Mouse (Mus musculus) hematopoietic stem cell, adult 5-6 weeks (primary cell): ENCODE data around the gene Msh5. TPM values are rescaled to one million over a fixed set of nuclear protein-coding genes. Genes with fewer than 3 reads are reported as not detected.
A peak's percentile ranks its signal among the peaks of the same experiment; 100 is the strongest.

Experiments
- ATAC-seq, 2 experiments: fragments of 125-278 bp in 1 of 2; replicated peaks in 1 of 2; 2 replicates each; pipeline ENCODE4 v1.8.0; 2016 to 2017; ENCODE audit warnings: inconsistent platforms in 2 of 2, mild to moderate bottlenecking in 2 of 2, moderate number of reproducible peaks in 2 of 2, low read depth in 1 of 2, moderate TSS enrichment in 1 of 2; ENCODE audit not compliant: low FRiP score in 2 of 2, poor library complexity in 2 of 2, severe bottlenecking in 2 of 2, insufficient read depth in 1 of 2, low TSS enrichment in 1 of 2
- total RNA-seq: library from RNA; stranded (forward); fragments of 172-1452, 232-1000 nt; gene quantifications from 2 replicates; pipeline ENCODE4 v1.2.3, GENCODE M21; 2017

Gene Msh5
- total RNA-seq: 3.7 and 7.9 TPM in 2 replicates

DNA sequence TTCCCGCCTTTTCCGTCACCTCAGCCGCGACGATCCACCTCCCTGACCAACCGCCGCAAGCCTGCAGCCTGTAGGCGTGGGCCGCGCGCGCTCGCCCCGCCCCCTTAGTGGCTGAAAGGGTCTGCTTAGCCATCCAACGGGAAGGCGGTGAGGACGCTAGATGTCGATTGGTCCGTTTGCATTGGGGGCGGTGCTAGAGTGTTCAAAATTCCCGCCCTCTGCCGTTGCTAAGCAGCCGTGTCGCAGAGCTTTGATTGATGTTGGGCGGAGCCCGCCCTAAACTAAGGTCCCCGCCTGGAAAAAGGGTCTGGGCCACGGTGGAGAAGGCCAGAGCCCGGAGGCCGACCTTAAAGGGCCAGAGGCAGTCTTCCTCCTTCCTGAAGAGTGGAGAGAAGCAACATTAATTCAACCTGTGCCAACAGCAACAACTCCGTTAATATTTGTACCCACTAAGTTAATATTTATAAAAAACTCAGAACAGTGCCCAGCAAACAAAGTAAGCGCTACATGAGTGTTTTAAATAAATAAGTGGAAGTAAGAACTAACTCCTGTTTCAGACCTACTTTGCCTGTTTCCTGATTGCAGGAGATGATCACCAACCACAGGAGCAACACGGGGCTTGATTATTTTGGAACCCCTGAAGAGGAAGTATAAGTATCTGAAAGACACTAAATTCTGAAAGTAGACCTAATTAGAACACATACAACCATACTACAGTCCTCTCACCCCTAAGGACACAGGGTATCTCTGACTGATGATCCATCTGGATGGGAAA, at the start of gene Msh5:
Gene Msh5, minus strand, starts transcription at position 65 of the 775 bp plus-strand sequence.
- peak; percentile 80 to 81 for ATAC-seq

DNA sequence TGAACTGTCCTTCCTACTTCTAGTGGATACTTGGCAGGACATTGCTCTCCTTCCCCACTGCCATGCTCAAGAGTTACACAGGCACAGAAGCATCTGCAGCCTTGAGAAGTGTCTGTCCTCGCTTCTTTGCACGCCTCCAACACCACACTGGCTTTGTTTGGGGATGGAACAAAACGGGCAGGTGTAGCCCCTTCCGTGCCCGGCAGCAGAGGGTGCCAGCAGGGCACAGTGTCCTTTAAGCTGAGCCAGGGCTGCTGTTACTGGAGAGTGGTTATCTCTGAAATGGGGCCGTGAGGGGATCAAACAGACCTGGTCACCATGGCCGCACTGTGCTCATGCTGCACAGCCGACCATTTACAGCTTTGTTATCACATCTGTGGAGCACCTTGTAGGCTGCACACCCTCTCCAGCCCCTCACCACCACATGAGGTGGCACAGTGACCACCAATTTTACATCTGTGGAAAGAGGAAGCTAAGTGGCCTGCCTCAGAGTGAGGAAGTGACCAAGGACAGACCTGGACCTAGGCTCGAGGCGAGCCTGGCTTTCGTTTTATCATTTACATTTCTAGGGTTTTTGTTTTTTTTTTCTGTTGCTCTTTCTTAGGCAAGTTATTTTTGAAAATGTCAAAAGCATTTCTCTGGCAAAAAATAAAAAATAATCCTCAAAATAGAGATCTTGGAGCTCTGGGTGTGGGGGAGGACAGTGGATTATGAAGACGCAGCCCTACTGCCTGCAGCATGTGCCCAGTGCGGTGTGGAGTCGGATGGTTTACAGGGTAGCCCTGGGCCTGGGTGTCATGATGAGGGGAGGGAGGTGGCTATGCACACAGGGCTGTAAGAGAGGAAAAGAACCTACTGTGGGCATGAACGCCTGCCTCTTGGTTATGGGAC, 48.2 kb upstream of the Msh5 start:
- ATAC-seq: no peak

DNA sequence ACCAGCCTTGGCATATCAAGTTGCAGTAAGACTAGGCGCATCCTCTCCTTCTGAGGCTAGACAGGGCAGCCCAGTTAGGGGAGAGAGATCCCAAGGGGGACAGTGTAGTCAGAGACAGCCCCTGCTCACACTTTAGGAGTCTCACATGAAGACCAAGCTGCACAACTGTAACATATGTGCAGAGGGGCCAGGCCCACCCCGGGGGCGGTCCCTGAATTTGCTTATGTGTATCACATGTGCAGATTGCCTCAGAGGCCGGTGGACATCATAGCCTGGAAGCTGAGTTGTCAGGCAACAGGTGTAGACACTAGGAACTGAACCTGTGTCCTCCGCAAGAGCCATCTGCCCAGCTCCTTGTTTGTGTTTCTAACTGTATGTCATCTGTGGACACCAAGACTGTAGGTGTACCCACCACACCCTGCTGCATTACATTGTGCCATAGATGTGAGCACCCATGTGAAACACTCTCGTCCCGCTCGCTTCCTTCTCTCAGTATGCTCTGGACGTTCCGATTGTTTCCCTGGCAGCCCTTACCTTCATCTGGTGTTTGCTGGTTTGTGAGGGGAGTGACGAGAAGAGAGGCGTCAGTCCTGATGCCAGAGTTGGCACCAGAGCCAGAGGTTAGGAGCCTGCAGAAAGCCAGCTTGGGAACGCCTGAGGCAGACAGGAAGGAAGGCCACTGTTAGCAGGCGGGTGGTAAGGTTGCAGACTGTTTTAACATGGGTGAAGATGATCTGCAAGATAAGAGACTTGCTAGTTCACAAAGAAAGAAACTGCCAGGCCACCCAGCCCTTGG, 46.1 kb upstream of the Msh5 start:
- no peak for ATAC-seq

DNA sequence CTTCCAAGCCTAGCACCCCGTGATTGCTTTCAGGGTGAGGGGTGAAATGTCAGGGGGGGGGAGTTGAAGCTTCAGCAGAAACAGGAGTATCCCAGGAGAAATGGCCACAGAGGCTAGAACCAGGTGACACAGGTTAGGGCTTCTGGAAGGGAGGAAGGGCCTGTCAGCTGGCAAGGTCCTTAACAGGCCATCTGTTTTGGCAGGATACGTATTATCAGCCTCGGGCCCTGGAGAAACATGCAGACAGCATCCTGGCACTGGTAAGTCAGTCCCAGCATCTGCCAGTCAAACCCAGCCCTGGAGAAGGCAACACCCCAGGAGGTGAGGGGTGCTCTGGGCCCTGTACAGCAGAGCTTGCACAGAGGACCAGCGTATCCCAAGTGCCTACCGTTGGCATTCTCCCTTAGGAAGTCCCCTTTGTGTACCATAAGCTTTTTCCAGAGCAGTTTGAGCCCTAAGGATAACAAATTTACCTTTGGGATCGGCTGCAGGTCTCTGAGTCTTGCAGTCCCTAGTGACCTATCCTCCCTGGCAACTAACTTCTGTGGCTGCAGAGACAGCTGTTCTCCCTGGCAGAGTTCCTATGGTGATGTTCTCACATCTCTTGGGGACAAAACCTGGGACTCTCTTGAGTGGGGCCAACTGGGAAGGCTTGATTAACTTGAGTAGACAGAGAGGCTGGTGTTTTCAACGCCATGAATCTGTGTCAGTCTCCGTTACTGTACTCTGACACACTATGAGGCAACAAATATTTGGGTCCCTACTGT, 43.8 kb upstream of the Msh5 start:
- 0 out of 4 replicates have a peak, but pooled peaks of 1 of the 2 experiments have one; percentile 9 for ATAC-seq

DNA sequence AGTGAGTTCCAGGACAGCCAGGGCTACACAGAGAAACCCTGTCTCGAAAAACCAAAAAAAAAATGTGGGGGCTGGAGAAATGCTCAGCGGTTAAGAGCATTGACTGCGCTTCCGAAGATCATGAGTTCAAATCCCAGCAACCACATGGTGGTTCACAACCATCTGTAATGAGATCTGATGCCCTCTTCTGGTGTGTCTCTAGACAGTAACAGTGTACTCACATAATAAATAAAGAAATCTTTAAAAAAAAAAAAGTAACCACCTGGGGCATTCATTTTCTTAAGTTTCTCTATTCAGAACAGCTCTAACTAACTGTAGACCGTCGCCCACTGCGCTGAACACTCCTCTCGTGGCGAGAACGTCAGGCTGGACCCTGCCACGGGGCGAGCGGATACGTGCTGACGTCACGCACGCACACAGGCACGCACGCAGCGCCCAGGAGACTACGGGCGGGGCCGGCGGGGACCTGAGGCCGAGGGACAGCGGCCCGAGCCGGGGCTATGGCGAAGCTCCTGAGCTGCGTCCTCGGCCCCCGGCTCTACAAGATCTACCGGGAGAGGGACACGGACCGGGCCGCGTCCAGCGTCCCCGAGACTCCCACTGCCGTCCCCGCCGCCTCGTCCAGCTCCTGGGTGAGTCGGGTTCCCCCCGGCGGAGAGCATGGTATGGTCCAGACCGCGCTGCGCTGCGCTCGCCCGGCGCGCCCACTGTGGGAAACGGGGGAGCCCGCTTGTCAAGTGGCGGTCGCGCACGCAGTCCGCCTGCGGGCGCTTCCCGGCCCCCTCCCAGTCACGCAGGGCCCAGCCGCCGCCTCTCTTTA, 42.5 kb upstream of the Msh5 start, which contains the start of gene Abhd16a:
Gene Abhd16a, plus strand, starts transcription at position 439 of the 820 bp plus-strand sequence.
- ATAC-seq: peak; percentile 96 to 98

DNA sequence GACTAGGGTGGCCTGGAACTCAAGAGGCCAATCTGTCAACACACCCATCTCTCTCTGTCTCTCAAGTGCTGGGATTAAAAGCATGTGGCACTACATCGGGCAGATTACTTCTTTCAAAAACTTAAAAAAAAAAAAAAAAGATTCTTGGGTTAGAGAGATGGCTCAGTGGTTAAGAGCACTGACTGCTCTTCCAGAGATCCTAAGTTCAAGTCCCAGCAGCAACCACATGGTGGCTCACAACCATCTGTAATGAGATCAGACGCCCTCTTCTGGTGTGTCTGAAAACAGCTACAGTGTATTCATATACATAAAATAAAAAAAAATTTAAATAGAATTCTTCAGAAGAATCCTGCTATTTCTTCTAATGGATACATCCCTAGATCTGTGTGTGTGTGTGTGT, 41.6 kb upstream of the Msh5 start:
- ATAC-seq: no peak

DNA sequence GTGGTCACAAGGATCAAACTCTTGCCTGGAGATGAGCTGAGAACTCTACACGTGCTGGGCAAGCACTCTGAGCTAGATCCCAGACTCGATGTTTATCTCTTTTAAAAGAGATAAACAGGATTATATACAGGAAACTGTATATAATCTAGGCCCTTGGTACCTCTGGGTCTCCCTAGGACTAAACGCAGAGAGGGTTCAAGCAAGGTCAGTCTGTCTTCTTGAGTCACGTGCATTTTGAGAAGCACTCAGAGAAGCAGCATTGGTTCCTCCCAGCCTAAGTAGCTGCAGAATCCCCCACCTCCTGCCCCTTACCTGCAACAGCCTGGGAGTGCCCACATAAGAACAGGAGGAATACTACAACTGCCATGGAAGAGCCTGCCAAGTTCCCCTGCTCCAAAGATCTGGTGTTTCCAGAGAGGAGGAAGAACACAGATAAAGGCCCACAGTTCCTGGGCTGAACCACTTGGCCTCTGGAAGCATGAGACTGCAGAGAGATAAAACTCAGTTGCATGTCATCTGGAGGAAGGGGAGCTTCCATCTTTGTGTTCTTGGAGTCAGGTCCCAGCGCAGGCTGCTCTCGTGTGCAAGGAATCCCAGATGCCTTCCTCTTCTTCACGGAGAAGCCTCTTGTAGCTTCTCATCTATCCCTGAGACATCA, 38.8 kb upstream of the Msh5 start, which contains the start of gene Ly6g6f:
Gene Ly6g6f, minus strand, starts transcription at position 403 of the 658 bp plus-strand sequence.
- ATAC-seq: no peak

DNA sequence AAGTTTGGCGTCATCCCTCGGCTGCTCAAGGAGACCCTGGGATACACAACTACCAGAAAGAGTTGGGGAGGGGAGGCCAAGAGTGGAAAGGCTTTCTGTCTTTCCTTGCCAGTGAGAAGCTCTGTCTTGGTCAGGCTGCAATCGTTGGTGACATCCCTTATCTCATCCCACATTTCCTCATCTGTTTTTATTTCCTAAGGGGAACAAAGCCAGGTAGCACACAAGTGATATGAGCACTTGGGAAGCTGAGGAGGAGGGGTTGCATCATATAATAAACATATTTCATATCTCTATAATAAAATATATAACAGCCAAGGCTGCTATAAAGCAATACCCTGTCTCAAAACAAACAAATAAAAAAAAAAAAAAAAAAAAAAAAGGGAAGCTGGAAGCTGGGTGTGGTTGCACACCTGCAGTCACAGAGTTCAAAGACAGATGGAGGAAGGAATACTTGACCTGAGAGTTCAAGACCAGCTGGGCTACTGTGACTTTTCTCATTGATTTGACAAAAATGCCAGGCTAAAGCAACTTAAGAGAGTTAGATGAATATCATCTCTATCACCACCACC, 37.5 kb upstream of the Msh5 start:
- no peak for ATAC-seq

DNA sequence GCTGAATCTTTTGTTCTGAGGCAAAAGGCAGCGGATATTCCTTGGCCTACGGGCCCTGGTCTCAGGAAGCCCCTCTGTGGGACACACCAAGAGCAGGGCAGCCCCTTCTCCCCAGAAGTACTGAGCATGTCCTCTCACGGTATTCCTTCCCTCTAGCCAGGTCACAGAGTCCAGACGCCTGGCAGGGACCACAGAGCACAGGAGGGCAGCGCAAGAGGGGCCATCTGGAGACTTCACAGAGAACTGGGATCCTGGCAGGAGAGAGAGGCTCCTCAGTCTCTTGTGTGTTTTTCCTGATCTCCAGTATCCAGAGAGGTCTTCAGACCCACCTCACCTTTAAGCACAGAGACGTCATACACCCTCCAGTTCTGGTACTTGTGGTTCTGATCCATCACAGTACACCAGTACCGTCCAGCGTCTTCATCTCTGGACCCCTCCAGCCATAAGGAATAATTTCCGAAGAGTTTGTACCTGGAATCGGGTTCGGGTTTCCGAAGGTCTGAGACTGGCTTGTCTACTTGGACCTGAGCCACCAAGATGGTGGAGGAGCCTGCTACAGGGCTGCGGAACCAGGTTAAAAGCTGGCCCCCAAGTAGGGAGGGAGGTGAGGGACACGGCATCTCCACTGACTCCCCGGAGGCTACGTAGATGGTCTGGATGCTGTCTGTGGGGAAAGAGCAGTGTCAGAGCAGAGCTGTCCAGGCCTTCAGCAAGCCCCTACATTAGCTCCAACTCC, 36.5 kb upstream of the Msh5 start:
- no peak for ATAC-seq

DNA sequence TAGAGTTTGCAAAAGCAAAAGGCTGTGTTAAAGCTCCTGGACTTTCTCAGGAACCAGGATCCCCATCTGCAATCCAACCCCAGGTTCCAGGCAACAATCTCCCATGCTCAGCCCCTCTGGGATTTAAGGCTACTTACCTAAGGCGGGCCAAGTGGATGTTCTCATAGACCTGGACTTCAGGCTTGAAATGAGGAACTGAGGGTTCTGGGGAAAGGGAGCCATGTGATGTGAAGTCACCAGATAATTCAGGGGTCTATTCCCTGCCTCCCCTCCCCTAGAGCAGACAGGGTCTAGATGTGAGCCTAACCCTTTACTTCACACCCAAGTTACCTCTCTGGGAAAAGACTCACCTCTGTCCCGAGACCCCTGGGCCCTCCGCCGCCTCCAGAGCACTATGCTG, 34.2 kb upstream of the Msh5 start:
- ATAC-seq: no peak

DNA sequence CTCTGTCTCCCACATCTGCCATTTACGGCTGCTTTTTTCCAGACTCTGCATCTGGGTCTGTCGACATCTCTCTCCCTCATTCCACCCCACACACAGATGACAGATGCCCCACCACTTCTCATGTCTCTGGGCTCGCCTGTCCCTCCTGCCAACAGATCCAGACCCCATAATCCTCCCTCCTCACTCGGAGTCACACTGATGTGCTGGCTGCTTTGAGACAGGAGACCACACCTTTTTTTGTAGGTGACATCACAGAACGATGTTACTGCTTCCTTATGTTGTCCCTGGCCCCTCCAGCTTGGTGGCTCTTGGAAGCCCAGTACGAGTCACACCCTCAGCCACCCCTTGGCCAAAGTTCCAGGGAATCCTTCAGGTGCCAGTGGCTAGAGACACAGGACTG, 33.7 kb upstream of the Msh5 start:
- ATAC-seq: no peak

DNA sequence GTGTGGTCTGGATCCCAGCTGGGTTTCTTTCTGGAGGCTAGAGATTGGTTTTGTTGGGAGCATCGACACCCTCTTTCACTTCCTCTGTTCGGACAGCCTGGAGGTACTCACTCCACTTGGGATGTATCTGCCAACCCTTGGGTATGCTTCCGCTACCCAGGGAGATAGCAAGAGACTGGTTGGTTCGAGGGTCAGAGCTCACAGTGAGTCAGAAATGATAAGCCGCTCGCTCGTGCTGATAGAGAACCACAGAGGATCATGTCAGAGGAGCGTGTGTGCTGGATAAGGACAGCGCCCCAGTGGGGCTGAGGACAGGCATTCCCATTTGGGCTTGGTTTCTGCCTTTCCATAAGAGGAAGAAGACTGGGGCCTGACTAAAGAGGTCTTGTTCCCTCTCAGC, 33.2 kb upstream of the Msh5 start:
- no peak; a peak in 1 of 4 replicates for ATAC-seq

DNA sequence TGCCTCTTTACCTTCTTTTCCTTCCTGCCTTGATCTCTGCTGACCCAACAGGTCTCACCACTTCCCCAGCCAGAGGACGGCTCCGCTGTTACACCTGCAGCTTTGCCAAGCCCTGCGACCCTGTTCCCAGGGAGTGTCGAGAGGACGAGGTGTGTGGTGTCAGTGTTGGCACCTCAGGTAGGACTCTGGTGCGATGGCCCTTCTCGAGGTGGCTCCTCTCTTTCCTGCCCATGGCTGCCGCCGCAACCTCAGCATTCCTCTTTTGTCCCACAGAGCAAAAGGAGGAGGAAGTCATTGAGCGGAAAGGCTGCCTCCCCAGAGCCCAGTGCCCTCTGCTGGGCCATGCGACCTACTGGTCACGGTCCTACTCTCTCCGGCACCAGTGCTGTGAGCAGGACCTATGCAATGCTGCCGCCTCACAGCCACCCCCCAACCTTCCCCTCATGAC, 31.3 kb upstream of the Msh5 start, which contains the start of gene Ly6g6d:
Gene Ly6g6d, minus strand, starts transcription at position 280 of the 448 bp plus-strand sequence.
- ATAC-seq: peak; percentile 42 to 59; a peak in 2 of 4 replicates

DNA sequence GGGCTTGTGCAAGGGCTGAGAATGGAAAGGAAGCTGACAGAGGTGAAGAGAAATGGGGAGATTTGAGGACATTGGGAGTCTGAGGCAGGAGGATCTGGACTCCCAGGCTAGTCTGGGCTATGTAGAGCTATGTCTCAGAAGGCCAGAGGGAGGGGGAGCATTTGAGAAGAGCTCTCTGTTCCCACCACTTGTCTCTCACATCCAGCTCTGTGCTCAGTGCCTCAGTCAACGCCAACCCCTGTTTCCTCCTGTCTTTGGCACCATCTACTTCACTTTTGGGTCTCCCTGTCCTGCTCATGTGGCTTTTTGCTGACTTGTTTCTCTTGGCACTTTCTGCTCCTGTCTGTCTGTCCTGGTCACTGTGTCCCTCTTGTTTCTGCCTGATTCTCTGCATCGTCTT, 30.7 kb upstream of the Msh5 start:
- no peak for ATAC-seq
